Mouse (Mus musculus): ENCODE measurements around the gene Taldo1. TPM values are rescaled to one million over a fixed set of nuclear protein-coding genes. Genes with fewer than 3 reads are reported as not detected.

Gene Taldo1
- polyA plus RNA-seq, 1 experiment from 2014 or later: 378 TPM

- Histone ChIP-seq H3K4me3 (no peak overlapping the region), H3K36me3 (no peaks in the 10 kb centered on the region), H3K27ac (no peak overlapping the region), H3K4me1 (replicated peaks) (peaks cover 9% of the 10 kb centered on the region; the same call in 1 of the 2 replicates), H3K27me3 (ENCODE audit: insufficient read depth, poor library complexity, severe bottlenecking) (peaks cover 38% of the 10 kb centered on the region), H3K9me3 (no peaks in the 10 kb centered on the region)
- DNase-seq (ENCODE audit: low spot score): no peak
- 69% methylated on average over 3 of the region's 3 CpGs for WGBS
Observed at GRCm38 (mm10) chr7:141365049-141365445, 27.0 kb upstream of the Taldo1 start.

- 85% methylated on average over 4 of the region's 4 CpGs for WGBS
- Histone ChIP-seq H3K9me3 (no peaks in the 10 kb centered on the region), H3K4me1 (replicated peaks) (no peaks in the 10 kb centered on the region), H3K27ac (no peak overlapping the region), H3K36me3 (no peaks in the 10 kb centered on the region), H3K4me3 (no peak overlapping the region), H3K27me3 (ENCODE audit: insufficient read depth, poor library complexity, severe bottlenecking) (peaks cover 14% of the 10 kb centered on the region)
- no peak for DNase-seq (ENCODE audit: low spot score)
Observed at GRCm38 (mm10) chr7:141367358-141367757, 24.6 kb upstream of the Taldo1 start.

- no peaks in the 10 kb centered on the region for H3K27me3 ChIP-seq (ENCODE audit: insufficient read depth, poor library complexity, severe bottlenecking)
- H3K9me3 ChIP-seq: no peaks in the 10 kb centered on the region
- no peak overlapping the region for H3K27ac ChIP-seq
- no peak overlapping the region for H3K4me3 ChIP-seq
- no peak for DNase-seq (ENCODE audit: low spot score)
- WGBS: 69% methylated on average over 5 of the region's 5 CpGs
- H3K36me3 ChIP-seq: no peaks in the 10 kb centered on the region
- H3K4me1 ChIP-seq (replicated peaks): peaks cover 7% of the 10 kb centered on the region; the same call in 1 of the 2 replicates
Observed at GRCm38 (mm10) chr7:141369918-141370317, 22.1 kb upstream of the Taldo1 start.

GRCm38 (mm10) chr7:141371942-141372595, 19.9 kb upstream of the Taldo1 start:
- H3K36me3 ChIP-seq: no peaks in the 10 kb centered on the region
- DNase-seq (ENCODE audit: low spot score): no peak
- WGBS: 74% methylated on average over 6 of the region's 6 CpGs
- H3K27ac ChIP-seq: no peak overlapping the region
- no peak overlapping the region for H3K4me3 ChIP-seq
- H3K9me3 ChIP-seq: no peaks in the 10 kb centered on the region
- H3K4me1 ChIP-seq (replicated peaks): peaks cover 7% of the 10 kb centered on the region; the same call in 1 of the 2 replicates
- no peaks in the 10 kb centered on the region for H3K27me3 ChIP-seq (ENCODE audit: insufficient read depth, poor library complexity, severe bottlenecking)

- 39% methylated on average over 6 of the region's 6 CpGs for WGBS
- no peaks in the 10 kb centered on the region for H3K27me3 ChIP-seq (ENCODE audit: insufficient read depth, poor library complexity, severe bottlenecking)
- no peak overlapping the region for H3K27ac ChIP-seq
- no peaks in the 10 kb centered on the region for H3K36me3 ChIP-seq
- DNase-seq (ENCODE audit: low spot score): no peak
- H3K4me1 ChIP-seq (replicated peaks): peaks cover 7% of the 10 kb centered on the region; the same call in 1 of the 2 replicates
- no peaks in the 10 kb centered on the region for H3K9me3 ChIP-seq
- H3K4me3 ChIP-seq: no peak overlapping the region
Observed at GRCm38 (mm10) chr7:141373611-141374010, 18.4 kb upstream of the Taldo1 start.

GRCm38 (mm10) chr7:141374399-141374798, 17.6 kb upstream of the Taldo1 start:
- Histone ChIP-seq H3K9me3 (no peaks in the 10 kb centered on the region), H3K36me3 (no peaks in the 10 kb centered on the region), H3K27me3 (ENCODE audit: insufficient read depth, poor library complexity, severe bottlenecking) (no peaks in the 10 kb centered on the region), H3K4me3 (no peak overlapping the region), H3K27ac (no peak overlapping the region), H3K4me1 (replicated peaks) (peaks cover 7% of the 10 kb centered on the region; the same call in 1 of the 2 replicates)
- DNase-seq (ENCODE audit: low spot score): no peak

- Histone ChIP-seq H3K36me3 (no peaks in the 10 kb centered on the region), H3K9me3 (no peaks in the 10 kb centered on the region), H3K4me1 (replicated peaks) (0 out of 2 replicates have a peak, but pooled peaks cover 3% of the 10 kb centered on the region), H3K4me3 (no peak overlapping the region), H3K27ac (no peak overlapping the region), H3K27me3 (ENCODE audit: insufficient read depth, poor library complexity, severe bottlenecking) (0 out of 2 replicates have a peak, but pooled peaks cover 6% of the 10 kb centered on the region)
- no peak for DNase-seq (ENCODE audit: low spot score)
- 76% methylated on average over 4 of the region's 4 CpGs for WGBS
Observed at GRCm38 (mm10) chr7:141379584-141379983, 12.4 kb upstream of the Taldo1 start.

- H3K4me3 ChIP-seq: no peak overlapping the region
- H3K36me3 ChIP-seq: no peaks in the 10 kb centered on the region
- H3K27ac ChIP-seq: no peak overlapping the region
- 0 out of 2 replicates have a peak, but pooled peaks cover 6% of the 10 kb centered on the region for H3K27me3 ChIP-seq (ENCODE audit: insufficient read depth, poor library complexity, severe bottlenecking)
- DNase-seq (ENCODE audit: low spot score): no peak
- 75% methylated on average over 4 of the region's 4 CpGs for WGBS
- no peaks in the 10 kb centered on the region for H3K9me3 ChIP-seq
- H3K4me1 ChIP-seq (replicated peaks): 0 out of 2 replicates have a peak, but pooled peaks cover 3% of the 10 kb centered on the region
Observed at GRCm38 (mm10) chr7:141381068-141381835, 10.7 kb upstream of the Taldo1 start.

- Histone ChIP-seq H3K27ac (no peak overlapping the region), H3K36me3 (no peaks in the 10 kb centered on the region), H3K4me3 (no peak overlapping the region), H3K9me3 (no peaks in the 10 kb centered on the region), H3K27me3 (ENCODE audit: insufficient read depth, poor library complexity, severe bottlenecking) (peaks cover 15% of the 10 kb centered on the region; the same call in 1 of the 2 replicates), H3K4me1 (replicated peaks) (peaks cover 18% of the 10 kb centered on the region)
- WGBS: 55% methylated on average over 2 of the region's 2 CpGs
- no peak for DNase-seq (ENCODE audit: low spot score)
Observed at GRCm38 (mm10) chr7:141387807-141388486, 4.1 kb upstream of the Taldo1 start.

- Histone ChIP-seq H3K4me3 (no peak overlapping the region), H3K27ac (no peak overlapping the region), H3K27me3 (ENCODE audit: insufficient read depth, poor library complexity, severe bottlenecking) (peaks cover 10% of the 10 kb centered on the region; the same call in 1 of the 2 replicates), H3K4me1 (replicated peaks) (peaks cover 24% of the 10 kb centered on the region), H3K36me3 (no peaks in the 10 kb centered on the region), H3K9me3 (no peaks in the 10 kb centered on the region)
- WGBS: 63% methylated on average over 3 of the region's 3 CpGs
- DNase-seq (ENCODE audit: low spot score): no peak
Observed at GRCm38 (mm10) chr7:141388487-141389109, 3.4 kb upstream of the Taldo1 start.

- DNase-seq (ENCODE audit: low spot score): no peak
- Histone ChIP-seq H3K9me3 (no peaks in the 10 kb centered on the region), H3K27ac (no peak overlapping the region), H3K4me3 (peak overlapping the region; percentile 80; the same call in 1 of the 2 replicates), H3K27me3 (ENCODE audit: insufficient read depth, poor library complexity, severe bottlenecking) (peaks cover 9% of the 10 kb centered on the region; the same call in 1 of the 2 replicates), H3K4me1 (replicated peaks) (peaks cover 22% of the 10 kb centered on the region), H3K36me3 (peaks cover 4% of the 10 kb centered on the region)
- WGBS: 62% methylated on average over 9 of the region's 9 CpGs
Observed at GRCm38 (mm10) chr7:141390326-141391259, 1.4 kb upstream of the Taldo1 start.

Measured in hindbrain, embryonic 10.5 days (tissue).